Mouse (Mus musculus) liver, embryonic 11.5 days (tissue): ENCODE measurements around the gene Ano2. TPM values are rescaled to one million over a fixed set of nuclear protein-coding genes. Genes with fewer than 3 reads are reported as not detected.
A peak's percentile ranks its signal among the peaks of the same experiment; 100 is the strongest.

Experiments
- ATAC-seq: fragments of 200-750 bp; cut with Nextera tagmentation; replicated peaks from 2 replicates; pipeline ENCODE4 v1.8.0; 2017; ENCODE audit warnings: moderate number of reproducible peaks, mild to moderate bottlenecking, moderate TSS enrichment, moderate library complexity; ENCODE audit not compliant: low FRiP score
- DNase-seq: peaks from one replicate; pipeline ENCODE4 v3.0.0-alpha.2; 2017; ENCODE audit warnings: low spot score
- H3K27ac ChIP-seq: fragments of 300-500 bp; sonication (generic); 2 replicates; pipeline ENCODE4 v1.5.1; 2014; ENCODE audit warnings: mild to moderate bottlenecking, low read depth, low read length, control low read depth
- H3K27me3 ChIP-seq: fragments of 300-500 bp; sonication (generic); replicated peaks from 2 replicates; pipeline ENCODE4 v1.6.1; 2014; ENCODE audit warnings: low read length, mixed read lengths; ENCODE audit not compliant: control insufficient read depth, insufficient read depth
- H3K36me3 ChIP-seq: fragments of 300-500 bp; sonication (generic); 2 replicates; pipeline ENCODE4 v1.6.1; 2014; ENCODE audit warnings: mild to moderate bottlenecking, low read length, moderate library complexity, mixed read lengths; ENCODE audit not compliant: control insufficient read depth, insufficient read depth
- H3K4me1 ChIP-seq: fragments of 300-500 bp; sonication (generic); replicated peaks from 2 replicates; pipeline ENCODE4 v1.6.1; 2014; ENCODE audit warnings: low read length, mixed read lengths; ENCODE audit not compliant: control insufficient read depth, insufficient read depth
- H3K4me2 ChIP-seq: fragments of 300-500 bp; sonication (generic); 2 replicates; pipeline ENCODE4 v1.6.1; 2014; ENCODE audit warnings: mild to moderate bottlenecking, control low read depth, moderate library complexity
- H3K4me3 ChIP-seq: fragments of 300-500 bp; sonication (generic); 2 replicates; pipeline ENCODE4 v1.5.1; 2014; ENCODE audit warnings: low read depth, low read length, control low read depth
- H3K9ac ChIP-seq: fragments of 300-500 bp; sonication (generic); 2 replicates; pipeline ENCODE4 v1.6.1; 2014; ENCODE audit warnings: low read depth, low read length, control low read depth
- H3K9me3 ChIP-seq: fragments of 300-500 bp; sonication (generic); 2 replicates; pipeline ENCODE4 v1.6.1; 2016; ENCODE audit warnings: low read length, inconsistent platforms, mixed read lengths; ENCODE audit not compliant: control insufficient read depth
- WGBS: fragments of 180-500 bp; shearing (Covaris S2); extraction: QIAGEN DNeasy Blood & Tissue Kit; methylation state at CpG from one replicate; pipeline ENCODE4 v1.1.7; 2014; 5-methylcytosine and 5-hydroxymethylcytosine counted together
- polyA plus RNA-seq: library from polyadenylated mRNA; unstranded; fragments of >200 nt; fragmentation: Nextera tagmentation; extraction: Ambion mirVana; gene quantifications from 2 replicates; pipeline ENCODE4 v1.2.1, GENCODE M21; 2014

Ano2 gene
- polyA plus RNA-seq, 1 experiment from 2014 or later: 0.10 TPM

GRCm38 (mm10) chr6:125727484-125727911 lies 37.3 kb downstream of the Ano2 start:
- Histone ChIP-seq H3K4me3 (no peak overlapping the region), H3K27ac (no peak overlapping the region), H3K4me2 (no peak overlapping the region), H3K4me1 (no peaks in the 10 kb centered on the region), H3K27me3 (no peaks in the 10 kb centered on the region), H3K36me3 (no peaks in the 10 kb centered on the region), H3K9me3 (no peaks in the 10 kb centered on the region), H3K9ac (no peak overlapping the region)
- 65% methylated on average over 5 of the region's 5 CpGs for WGBS
- no peak for DNase-seq
- no peak for ATAC-seq

GRCm38 (mm10) chr6:125729471-125729870 lies 39.3 kb downstream of the Ano2 start:
- no peaks in the 10 kb centered on the region for H3K9me3 ChIP-seq
- H3K4me1 ChIP-seq: no peaks in the 10 kb centered on the region
- ATAC-seq (no peak), DNase-seq (no peak)
- no peaks in the 10 kb centered on the region for H3K36me3 ChIP-seq
- H3K9ac ChIP-seq: no peak overlapping the region
- 70% methylated on average over 6 of the region's 6 CpGs for WGBS
- H3K27ac ChIP-seq: no peak overlapping the region
- H3K27me3 ChIP-seq: no peaks in the 10 kb centered on the region
- H3K4me3 ChIP-seq: no peak overlapping the region
- H3K4me2 ChIP-seq: no peak overlapping the region

GRCm38 (mm10) chr6:125729986-125730535 lies 39.8 kb downstream of the Ano2 start:
- no peaks in the 10 kb centered on the region for H3K9me3 ChIP-seq
- DNase-seq: peak; percentile 24
- H3K9ac ChIP-seq: no peak overlapping the region
- H3K4me1 ChIP-seq: no peaks in the 10 kb centered on the region
- no peak overlapping the region for H3K4me2 ChIP-seq
- no peak overlapping the region for H3K4me3 ChIP-seq
- WGBS: 73% methylated on average over 11 of the region's 11 CpGs
- ATAC-seq: no peak
- no peaks in the 10 kb centered on the region for H3K27me3 ChIP-seq
- no peak overlapping the region for H3K27ac ChIP-seq
- no peaks in the 10 kb centered on the region for H3K36me3 ChIP-seq

GRCm38 (mm10) chr6:125737511-125738285 lies 47.5 kb downstream of the Ano2 start:
- Histone ChIP-seq H3K9ac (no peak overlapping the region), H3K4me2 (no peak overlapping the region), H3K9me3 (no peaks in the 10 kb centered on the region), H3K4me1 (no peaks in the 10 kb centered on the region), H3K4me3 (no peak overlapping the region), H3K36me3 (no peaks in the 10 kb centered on the region), H3K27me3 (no peaks in the 10 kb centered on the region), H3K27ac (no peak overlapping the region)
- 66% methylated on average over 11 of the region's 11 CpGs for WGBS
- no peak for ATAC-seq
- DNase-seq: no peak

- DNase-seq: no peak
- 87% methylated on average over 10 of the region's 10 CpGs for WGBS
- H3K27ac ChIP-seq: no peak overlapping the region
Observed at GRCm38 (mm10) chr6:125743203-125744100, 53.2 kb downstream of the Ano2 start.

GRCm38 (mm10) chr6:125747322-125747930 lies 57.2 kb downstream of the Ano2 start:
- WGBS: 59% methylated on average over 10 of the region's 10 CpGs
- DNase-seq: peak; percentile 15
- Histone ChIP-seq H3K4me3 (no peak overlapping the region), H3K4me2 (no peak overlapping the region), H3K27ac (no peak overlapping the region), H3K9me3 (no peaks in the 10 kb centered on the region), H3K36me3 (no peaks in the 10 kb centered on the region), H3K27me3 (no peaks in the 10 kb centered on the region), H3K9ac (no peak overlapping the region), H3K4me1 (no peaks in the 10 kb centered on the region)
- ATAC-seq: no peak

More at GRCm38 (mm10) chr6:125743203-125744100, 53.2 kb downstream of the Ano2 start:
- H3K9me3 ChIP-seq: no peaks in the 10 kb centered on the region
- H3K27me3 ChIP-seq: no peaks in the 10 kb centered on the region
- no peak overlapping the region for H3K4me2 ChIP-seq
- H3K9ac ChIP-seq: no peak overlapping the region
- H3K36me3 ChIP-seq: no peaks in the 10 kb centered on the region
- no peaks in the 10 kb centered on the region for H3K4me1 ChIP-seq
- H3K4me3 ChIP-seq: no peak overlapping the region
- no peak for ATAC-seq

- Histone ChIP-seq H3K27ac (no peak overlapping the region), H3K27me3 (no peaks in the 10 kb centered on the region), H3K4me3 (no peak overlapping the region), H3K36me3 (no peaks in the 10 kb centered on the region), H3K9me3 (no peaks in the 10 kb centered on the region), H3K4me1 (no peaks in the 10 kb centered on the region), H3K9ac (no peak overlapping the region), H3K4me2 (no peak overlapping the region)
- DNase-seq (peak; percentile 7), ATAC-seq (no peak)
- WGBS: 50% methylated on average over 3 of the region's 3 CpGs
Observed at GRCm38 (mm10) chr6:125748646-125749045, 58.4 kb downstream of the Ano2 start.

- no peak overlapping the region for H3K9ac ChIP-seq
- H3K4me1 ChIP-seq: no peaks in the 10 kb centered on the region
- no peak overlapping the region for H3K4me2 ChIP-seq
- DNase-seq (no peak), ATAC-seq (no peak)
- H3K27ac ChIP-seq: no peak overlapping the region
- H3K36me3 ChIP-seq: no peaks in the 10 kb centered on the region
- 78% methylated on average over 11 of the region's 11 CpGs for WGBS
- H3K9me3 ChIP-seq: no peaks in the 10 kb centered on the region
- no peak overlapping the region for H3K4me3 ChIP-seq
- no peaks in the 10 kb centered on the region for H3K27me3 ChIP-seq
Observed at GRCm38 (mm10) chr6:125762851-125763519, 72.8 kb downstream of the Ano2 start.
